Mouse (Mus musculus) MEL (cell line): ENCODE results near the gene Stom.

Source experiments
- CHD2 ChIP-seq: IDR thresholded peaks from 2 replicates; pipeline ENCODE4 v1.6.1; 2011; ENCODE audit warnings: low read length, improper control_type of control experiment
- CTCF ChIP-seq, 3 experiments: IDR thresholded peaks in 2 of 3; conservative IDR thresholded peaks in 1 of 3; 2 replicates each; pipeline ENCODE4 v1.5.1; 2011 to 2012; ENCODE audit warnings: low read length in 3 of 3, low read depth in 2 of 3, mild to moderate bottlenecking in 2 of 3, improper control_type of control experiment in 1 of 3, inconsistent platforms in 1 of 3, mixed read lengths in 1 of 3, moderate library complexity in 1 of 3; ENCODE audit not compliant: control insufficient read depth in 1 of 3, insufficient read depth in 1 of 3, poor library complexity in 1 of 3, severe bottlenecking in 1 of 3
- EP300 ChIP-seq, 2 experiments: IDR thresholded peaks; 2 replicates each; pipeline ENCODE4 v1.6.1; 2011; ENCODE audit warnings: improper control_type of control experiment in 2 of 2, low read length in 2 of 2, low read depth in 1 of 2, mild to moderate bottlenecking in 1 of 2
- GATA1 ChIP-seq: IDR thresholded peaks from 2 replicates; pipeline ENCODE4 v1.6.1; 2011; ENCODE audit warnings: low read depth, low read length, improper control_type of control experiment
- POLR2A ChIP-seq, 2 experiments: IDR thresholded peaks; 2 replicates each; pipeline ENCODE4 v1.6.1; 2011 to 2012; ENCODE audit warnings: low read length in 2 of 2, mild to moderate bottlenecking in 2 of 2, control low read depth in 1 of 2, improper control_type of control experiment in 1 of 2, low read depth in 1 of 2, moderate library complexity in 1 of 2; ENCODE audit not compliant: control insufficient read depth in 1 of 2, insufficient read depth in 1 of 2, poor library complexity in 1 of 2
- USF2 ChIP-seq, 2 experiments: IDR thresholded peaks; 2 replicates each; pipeline ENCODE4 v1.6.1; 2011 to 2012; ENCODE audit warnings: improper control_type of control experiment in 2 of 2, low read length in 2 of 2, borderline replicate concordance in 1 of 2, inconsistent platforms in 1 of 2, low read depth in 1 of 2, mild to moderate bottlenecking in 1 of 2; ENCODE audit not compliant: insufficient read depth in 1 of 2

GRCm38 (mm10) chr2:35302049-35302885, 34.5 kb downstream of the Stom start:
- TF ChIP-seq CTCF (IDR thresholded peaks at IDR 0.05 in 2 of 3, conservative IDR thresholded peaks at IDR 0.05 in 1 of 3; ENCODE audit: control insufficient read depth in 1 of 3, insufficient read depth in 1 of 3, low read depth in 2 of 3, low read length in 3 of 3, poor library complexity in 1 of 3, severe bottlenecking in 1 of 3) (no peak), POLR2A (IDR thresholded peaks at IDR 0.05; ENCODE audit: control insufficient read depth in 1 of 2, insufficient read depth in 1 of 2, low read depth in 1 of 2, low read length in 2 of 2, poor library complexity in 1 of 2) (no peak), USF2 (IDR thresholded peaks at IDR 0.05; ENCODE audit: borderline replicate concordance in 1 of 2, insufficient read depth in 1 of 2, low read depth in 1 of 2, low read length in 2 of 2) (no peak), CHD2 (no peak), EP300 (IDR thresholded peaks at IDR 0.05; ENCODE audit: low read depth in 1 of 2, low read length in 2 of 2) (no peak), GATA1 (no peak)
